Mouse (Mus musculus): Measurements from ENCODE around the gene C2cd2l. TPM values are rescaled to one million over a fixed set of nuclear protein-coding genes. Genes with fewer than 3 reads are reported as not detected.

The C2cd2l gene
- total and polyA plus RNA-seq, 3 experiments, result 4.7 to 10.9 TPM; not detected in 1

- no peak for TF ChIP-seq MYB (IDR thresholded peaks at IDR 0.05; ENCODE audit: low read depth, low read length)
- TF ChIP-seq ELF1 (IDR thresholded peaks at IDR 0.05; ENCODE audit: low read depth, low read length), result no peak
- TF ChIP-seq NELFE (IDR thresholded peaks at IDR 0.05; ENCODE audit: low read depth, low read length), result peak; percentile 37
- TF ChIP-seq MAFK (IDR thresholded peaks at IDR 0.05; ENCODE audit: borderline replicate concordance, low read depth, low read length), result no peak
- peak; percentile 86 for TF ChIP-seq TCF12 (IDR thresholded peaks at IDR 0.05; ENCODE audit: low read depth, low read length)
- no peak for TF ChIP-seq RAD21 (IDR thresholded peaks at IDR 0.05; ENCODE audit: low read depth, low read length)
- no peak for TF ChIP-seq POLR2AphosphoS2 (IDR thresholded peaks at IDR 0.05; ENCODE audit: low read length)
- no peak for TF ChIP-seq CTCF (IDR thresholded peaks at IDR 0.05 in 2 of 3, conservative IDR thresholded peaks at IDR 0.05 in 1 of 3; ENCODE audit: control insufficient read depth in 1 of 3, insufficient read depth in 1 of 3, low read depth in 2 of 3, low read length in 3 of 3, poor library complexity in 1 of 3, severe bottlenecking in 1 of 3)
- no peak for TF ChIP-seq E2F4 (IDR thresholded peaks at IDR 0.05; ENCODE audit: borderline replicate concordance, low read depth, low read length)
- TF ChIP-seq GABPA (IDR thresholded peaks at IDR 0.05; ENCODE audit: low read depth, low read length), result no peak
- TF ChIP-seq BHLHE40 (IDR thresholded peaks at IDR 0.05; ENCODE audit: borderline replicate concordance, low read depth, low read length), result no peak
- TF ChIP-seq POLR2AphosphoS5 (IDR thresholded peaks at IDR 0.05; ENCODE audit: borderline replicate concordance, low read depth, low read length), result no peak
- peak in 1 of 2 experiments; percentile 80; a peak in 2 of 4 replicates for TF ChIP-seq EP300 (IDR thresholded peaks at IDR 0.05; ENCODE audit: low read depth in 1 of 2, low read length in 2 of 2)
- TF ChIP-seq ZC3H11A (IDR thresholded peaks at IDR 0.05; ENCODE audit: low read depth, low read length), result no peak
- no peak for TF ChIP-seq KAT2A (conservative IDR thresholded peaks at IDR 0.05; ENCODE audit: low read depth, low read length)
Measured at GRCm38 (mm10) chr9:44342173-44342572, 22.1 kb upstream of the C2cd2l start (continued).

GRCm38 (mm10) chr9:44341487-44341886 is 21.4 kb upstream of the C2cd2l start:
- Histone ChIP-seq H3K4me1 (ENCODE audit: control insufficient read depth in 1 of 2, insufficient read depth in 2 of 2, low read length in 2 of 2) (peaks cover 8 to 27% of the 10 kb centered on the region in 2 experiments), H3K9me3 (replicated peaks; ENCODE audit: insufficient read depth, low read length) (no peaks in the 10 kb centered on the region), H3K27ac (ENCODE audit: control insufficient read depth, low read depth, low read length) (peak overlapping the region; percentile 83), H3K36me3 (ENCODE audit: control insufficient read depth in 1 of 2, insufficient read depth in 2 of 2, low read length in 2 of 2) (peaks cover 0 to 33% of the 10 kb centered on the region in 2 experiments; a peak in 2 of 4 replicates), H3K9ac (ENCODE audit: control insufficient read depth, low read depth, low read length, poor library complexity, severe bottlenecking) (peak overlapping the region; percentile 63), H3K27me3 (ENCODE audit: control insufficient read depth in 1 of 2, insufficient read depth in 2 of 2, low read length in 2 of 2) (no peaks in the 10 kb centered on the region), H3K4me3 (ENCODE audit: control insufficient read depth in 1 of 2, insufficient read depth in 1 of 2, low read depth in 2 of 2, low read length in 2 of 2) (peak overlapping the region in 1 of 2 experiments; percentile 43; a peak in 3 of 4 replicates), H3K79me2 (ENCODE audit: control insufficient read depth, insufficient read depth, low read length, poor library complexity) (peaks cover 32% of the 10 kb centered on the region)
- no peak for DNase-seq (ENCODE audit: low read depth, low spot score)
- TF ChIP-seq SMC3 (IDR thresholded peaks at IDR 0.05; ENCODE audit: low read depth, low read length) (no peak), ZNF384 (IDR thresholded peaks at IDR 0.05; ENCODE audit: low read depth, low read length) (no peak), MEF2A (IDR thresholded peaks at IDR 0.05; ENCODE audit: extremely low read depth, insufficient replicate concordance, low read depth, low read length, poor library complexity, severe bottlenecking) (no peak), UBTF (IDR thresholded peaks at IDR 0.05; ENCODE audit: borderline replicate concordance, insufficient read depth, low read depth, low read length) (no peak), ZKSCAN1 (IDR thresholded peaks at IDR 0.05; ENCODE audit: low read depth, low read length) (no peak), ZMIZ1 (IDR thresholded peaks at IDR 0.05; ENCODE audit: low read depth, low read length) (no peak), HCFC1 (IDR thresholded peaks at IDR 0.05; ENCODE audit: low read depth, low read length) (no peak), USF1 (IDR thresholded peaks at IDR 0.05; ENCODE audit: low read depth, low read length) (no peak)

Measured in MEL (cell line).